In the genomic region with DNA sequence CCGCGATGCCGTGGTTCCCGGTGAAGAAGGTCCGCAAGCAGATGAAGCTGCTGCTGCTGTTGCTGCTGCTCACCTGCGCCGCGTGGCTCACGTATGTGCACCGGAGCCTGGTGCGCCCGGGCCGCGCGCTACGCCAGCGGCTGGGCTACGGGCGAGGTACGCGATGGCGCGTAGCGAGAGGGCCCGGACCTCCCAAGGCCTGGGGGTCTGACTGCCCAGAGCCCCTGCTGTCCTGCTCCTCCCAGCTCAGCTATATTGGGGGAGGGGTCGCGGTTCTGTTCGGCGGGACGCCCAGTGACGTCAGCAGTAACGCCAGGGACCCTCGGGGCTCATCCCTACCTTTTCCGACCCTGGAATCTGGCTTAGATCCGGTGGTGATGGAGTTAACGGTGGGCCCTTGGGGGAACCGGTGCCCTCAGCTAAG, we compare ENCODE assay signal across 9 mouse cellular contexts. TPM values are rescaled to one million over a fixed set of nuclear protein-coding genes. Genes with fewer than 3 reads are reported as not detected.
DNase-seq lines count a peak whose midpoint lies in the region; ATAC-seq and TF ChIP-seq lines count a peak whose summit lies in the region.
"Had no signal": no experiment of that assay in that cellular context is flagged by ENCODE, and none has a peak within 500 bp of the region (broad histone marks: within the 10 kb centered on the region; RNA-seq: fewer than 3 reads in every experiment).

No protein-coding gene starts in this region.

- TF ChIP-seq POLR2A in embryonic fibroblast, embryonic 13.5 days (IDR thresholded peaks at IDR 0.05; ENCODE audit: low read depth, low read length): no peak

- TF ChIP-seq CTCF in heart, postnatal 0 days (IDR thresholded peaks at IDR 0.05; ENCODE audit: low read depth): no peak
- no peak for TF ChIP-seq CTCF in embryonic fibroblast, embryonic 13.5 days (IDR thresholded peaks at IDR 0.05; ENCODE audit: borderline replicate concordance, insufficient read depth, low read length)
- TF ChIP-seq CTCF in stomach, postnatal 0 days (IDR thresholded peaks at IDR 0.05; ENCODE audit: low read depth): no peak

- peak overlapping the region; percentile 67 for H3K4me2 ChIP-seq in heart, postnatal 0 days (ENCODE audit: low read depth, low read length)
- peak overlapping the region; percentile 80 for H3K4me2 ChIP-seq in liver, embryonic 13.5 days
- H3K4me2 ChIP-seq in stomach, postnatal 0 days (replicated peaks; ENCODE audit: low read depth): peak overlapping the region; percentile 97

- 0 out of 2 replicates have a peak, but pooled peaks cover 3% of the 10 kb centered on the region for H3K4me1 ChIP-seq in heart, postnatal 0 days (ENCODE audit: control insufficient read depth, insufficient read depth)
- H3K4me1 ChIP-seq in ES-E14 (ENCODE audit: control insufficient read depth in 2 of 2, insufficient read depth in 2 of 2, low read length in 2 of 2, poor library complexity in 1 of 2): peaks cover 8 to 15% of the 10 kb centered on the region in 2 experiments
- H3K4me1 ChIP-seq in embryonic fibroblast, embryonic 13.5 days (ENCODE audit: control insufficient read depth, insufficient read depth, low read length): no peaks in the 10 kb centered on the region
- peaks cover 48% of the 10 kb centered on the region for H3K4me1 ChIP-seq in liver, embryonic 13.5 days (replicated peaks)
- 0 out of 2 replicates have a peak, but pooled peaks cover 4% of the 10 kb centered on the region for H3K4me1 ChIP-seq in stomach, postnatal 0 days (replicated peaks; ENCODE audit: control insufficient read depth, insufficient read depth)

- peak overlapping the region; percentile 48 for H3K4me3 ChIP-seq in heart, postnatal 0 days (ENCODE audit: low read depth, low read length)
- peak overlapping the region; percentile 81 to 90 for H3K4me3 ChIP-seq in ES-E14 (ENCODE audit: insufficient read depth in 1 of 2, low read depth in 1 of 2, low read length in 2 of 2, poor library complexity in 1 of 2, severe bottlenecking in 1 of 2)
- H3K4me3 ChIP-seq in embryonic fibroblast, embryonic 13.5 days (ENCODE audit: insufficient read depth, low read length): peak overlapping the region; percentile 53
- peak overlapping the region; percentile 55 for H3K4me3 ChIP-seq in liver, embryonic 13.5 days (replicated peaks)
- H3K4me3 ChIP-seq in stomach, postnatal 0 days (ENCODE audit: low read depth, low read length): peak overlapping the region; percentile 48

- no peak overlapping the region for H3K27ac ChIP-seq in heart, postnatal 0 days (ENCODE audit: low read depth)
- H3K27ac ChIP-seq in ES-E14 (ENCODE audit: insufficient read depth, low read depth, low read length, poor library complexity, severe bottlenecking): no peak overlapping the region
- H3K27ac ChIP-seq in embryonic fibroblast, embryonic 13.5 days (ENCODE audit: insufficient read depth, low read length): no peak overlapping the region
- no peak overlapping the region for H3K27ac ChIP-seq in liver, embryonic 13.5 days
- H3K27ac ChIP-seq in stomach, postnatal 0 days (replicated peaks): no peak overlapping the region

- intact Hi-C loops in heart, postnatal 10 days (cut with DNase I): no loop called here

- H3K27me3 ChIP-seq in heart, postnatal 0 days (ENCODE audit: control insufficient read depth, insufficient read depth, low read length): peaks cover 54% of the 10 kb centered on the region
- peaks cover 83% of the 10 kb centered on the region for H3K27me3 ChIP-seq in liver, embryonic 13.5 days
- H3K27me3 ChIP-seq in stomach, postnatal 0 days (ENCODE audit: control insufficient read depth, insufficient read depth, low read length): no peaks in the 10 kb centered on the region

- in situ Hi-C loops in ES-E14 (cut with MboI; ENCODE audit: low sequenced_read_pairs in 2 of 2, unreplicated experiment in 2 of 2): loop anchor here in 1 of 2 experiments (25.0 kb wide), 1 partner anchor 224 kb away; a partner anchor contains a TSS

- no peaks in the 10 kb centered on the region for H3K9me3 ChIP-seq in heart, postnatal 0 days (replicated peaks; ENCODE audit: control insufficient read depth, low read length)
- no peaks in the 10 kb centered on the region for H3K9me3 ChIP-seq in ES-E14 (ENCODE audit: control insufficient read depth, insufficient read depth, low read depth, low read length)
- no peaks in the 10 kb centered on the region for H3K9me3 ChIP-seq in liver, embryonic 13.5 days (replicated peaks)
- H3K9me3 ChIP-seq in stomach, postnatal 0 days (ENCODE audit: control insufficient read depth, low read length): no peaks in the 10 kb centered on the region

- TF ChIP-seq EP300 in heart, postnatal 0 days (IDR thresholded peaks at IDR 0.05; ENCODE audit: low read depth): no peak
- no peak for TF ChIP-seq EP300 in stomach, postnatal 0 days (optimal IDR thresholded peaks at IDR 0.05)

- ATAC-seq in heart, postnatal 0 days (ENCODE audit: insufficient read depth, low read depth): 0 out of 2 replicates have a peak, but pooled peaks have one; percentile 31
- no peak for ATAC-seq in liver, embryonic 13.5 days (ENCODE audit: low read depth)
- ATAC-seq in stomach, postnatal 0 days (ENCODE audit: low FRiP score, low TSS enrichment): 0 out of 2 replicates have a peak, but pooled peaks have one; percentile 24

- 2% methylated on average over 34 of the region's 37 CpGs for WGBS in heart, postnatal 0 days
- 3% methylated on average over 37 of the region's 37 CpGs for WGBS in liver, embryonic 13.5 days (ENCODE audit: insufficient replicate concordance)
- WGBS in stomach, postnatal 0 days: under 1% methylated on average over 37 of the region's 37 CpGs

- peak overlapping the region; percentile 24; the same call in 1 of the 2 replicates for H3K9ac ChIP-seq in heart, postnatal 0 days (replicated peaks; ENCODE audit: low read depth, low read length)
- peak overlapping the region; percentile 74 for H3K9ac ChIP-seq in ES-E14 (ENCODE audit: insufficient read depth, low read depth, low read length, poor library complexity, severe bottlenecking)
- 0 out of 2 replicates have a peak overlapping the region, but pooled peaks have one; percentile 22 for H3K9ac ChIP-seq in liver, embryonic 13.5 days
- H3K9ac ChIP-seq in stomach, postnatal 0 days (ENCODE audit: low read length): peak overlapping the region; percentile 59

- no peaks in the 10 kb centered on the region for H3K36me3 ChIP-seq in heart, postnatal 0 days (replicated peaks; ENCODE audit: control insufficient read depth, insufficient read depth, low read length)
- peaks cover 17% of the 10 kb centered on the region for H3K36me3 ChIP-seq in ES-E14 (ENCODE audit: control insufficient read depth, insufficient read depth, low read length, poor library complexity, severe bottlenecking)
- no peaks in the 10 kb centered on the region for H3K36me3 ChIP-seq in liver, embryonic 13.5 days
- no peaks in the 10 kb centered on the region for H3K36me3 ChIP-seq in stomach, postnatal 0 days (ENCODE audit: control insufficient read depth, insufficient read depth, low read length)

- no peak for DNase-seq in heart, postnatal 0 days (ENCODE audit: low spot score)
- DNase-seq in heart, postnatal 10 days: no peak
- no peak for DNase-seq in ES-E14 (ENCODE audit: low read depth, low spot score)
- no peak for DNase-seq in liver, embryonic 13.5 days
- no peak for DNase-seq in stomach, postnatal 0 days (ENCODE audit: low spot score)
- no peak for DNase-seq in right cerebral cortex, postnatal 14 days
- DNase-seq in layer of hippocampus, adult 11-12 months (ENCODE audit: low spot score): no peak

RNA-seq across cellular contexts. Expression of a gene that starts 0.4 kb away (rescaled TPM):
- 0.43 TPM in 1 of 2 replicates, not detected in the other for total RNA-seq in heart, postnatal 0 days (2014; rRNA removed; ENCODE audit: low replicate concordance)
- 0.10 TPM in 1 of 2 replicates, not detected in the other for polyA plus RNA-seq in heart, postnatal 0 days (2015; fragmentation: Nextera tagmentation; extraction: Ambion mirVana)
- under 1 TPM in 1 of 2 experiments, not detected in 1; 0.22 TPM for total RNA-seq in heart, postnatal 10 days (2021)
- total RNA-seq in ES-E14 (2012; rRNA removed): 31.1 and 78.3 TPM in 2 replicates
- 0.53 and 1.6 TPM in 2 replicates for polyA plus RNA-seq in embryonic fibroblast, embryonic 13.5 days (2011; ENCODE audit: insufficient read length, low read depth, missing spikeins)
- polyA plus RNA-seq in liver, embryonic 13.5 days (2015; fragmentation: Nextera tagmentation; extraction: Ambion mirVana): 0.75 and 0.81 TPM in 2 replicates
- 1.2 and 1.5 TPM in 2 replicates for polyA plus RNA-seq in stomach, postnatal 0 days (2015; fragmentation: Nextera tagmentation; extraction: Ambion mirVana)

RNA-seq across cellular contexts. Expression of a gene that starts 16.7 kb away (rescaled TPM):
- total RNA-seq in heart, postnatal 0 days (2014; rRNA removed; ENCODE audit: low replicate concordance): 3.8 TPM in 1 of 2 replicates, not detected in the other
- 0.19 and 0.20 TPM in 2 replicates for polyA plus RNA-seq in heart, postnatal 0 days (2015; fragmentation: Nextera tagmentation; extraction: Ambion mirVana)
- under 1 TPM in 1 of 2 experiments, not detected in 1; 0.24 TPM for total RNA-seq in heart, postnatal 10 days (2021)
- 8.0 and 12.2 TPM in 2 replicates for total RNA-seq in ES-E14 (2012; rRNA removed)
- not detected in 2 replicates for polyA plus RNA-seq in embryonic fibroblast, embryonic 13.5 days (2011; ENCODE audit: insufficient read length, low read depth, missing spikeins)
- 0.70 and 0.71 TPM in 2 replicates for polyA plus RNA-seq in liver, embryonic 13.5 days (2015; fragmentation: Nextera tagmentation; extraction: Ambion mirVana)
- 97.9 and 105 TPM in 2 replicates for polyA plus RNA-seq in stomach, postnatal 0 days (2015; fragmentation: Nextera tagmentation; extraction: Ambion mirVana)
- total RNA-seq: left cerebral cortex, postnatal 10 days had no signal

RNA-seq across cellular contexts. Expression of a gene that starts 32.4 kb away (rescaled TPM):
- not detected in 2 replicates for total RNA-seq in heart, postnatal 0 days (2014; rRNA removed; ENCODE audit: low replicate concordance)
- not detected in 2 replicates for polyA plus RNA-seq in heart, postnatal 0 days (2015; fragmentation: Nextera tagmentation; extraction: Ambion mirVana)
- total RNA-seq in heart, postnatal 10 days (2021): not detected
- total RNA-seq in ES-E14 (2012; rRNA removed): not detected in 2 replicates
- polyA plus RNA-seq in embryonic fibroblast, embryonic 13.5 days (2011; ENCODE audit: insufficient read length, low read depth, missing spikeins): not detected in 2 replicates
- not detected in 2 replicates for polyA plus RNA-seq in liver, embryonic 13.5 days (2015; fragmentation: Nextera tagmentation; extraction: Ambion mirVana)
- not detected in 2 replicates for polyA plus RNA-seq in stomach, postnatal 0 days (2015; fragmentation: Nextera tagmentation; extraction: Ambion mirVana)
- total RNA-seq: left cerebral cortex, postnatal 10 days had no signal

RNA-seq across cellular contexts. Expression of a gene that starts 39.1 kb away (rescaled TPM):
- total RNA-seq in heart, postnatal 0 days (2014; rRNA removed; ENCODE audit: low replicate concordance): 10.3 and 16.8 TPM in 2 replicates
- polyA plus RNA-seq in heart, postnatal 0 days (2015; fragmentation: Nextera tagmentation; extraction: Ambion mirVana): 4.2 and 5.1 TPM in 2 replicates
- total RNA-seq in heart, postnatal 10 days (2021): 1 to 10 TPM; 6.7 to 8.2 TPM
- total RNA-seq in ES-E14 (2012; rRNA removed): 18.2 and 56.2 TPM in 2 replicates
- not detected in 2 replicates for polyA plus RNA-seq in embryonic fibroblast, embryonic 13.5 days (2011; ENCODE audit: insufficient read length, low read depth, missing spikeins)
- polyA plus RNA-seq in liver, embryonic 13.5 days (2015; fragmentation: Nextera tagmentation; extraction: Ambion mirVana): 16.5 and 16.9 TPM in 2 replicates
- 12.6 and 14.0 TPM in 2 replicates for polyA plus RNA-seq in stomach, postnatal 0 days (2015; fragmentation: Nextera tagmentation; extraction: Ambion mirVana)

RNA-seq across cellular contexts. Expression of a gene that starts 43.6 kb away (rescaled TPM):
- not detected in 2 replicates for total RNA-seq in heart, postnatal 0 days (2014; rRNA removed; ENCODE audit: low replicate concordance)
- 0.30 and 0.74 TPM in 2 replicates for polyA plus RNA-seq in heart, postnatal 0 days (2015; fragmentation: Nextera tagmentation; extraction: Ambion mirVana)
- under 1 TPM in 1 of 2 experiments, not detected in 1; 0.69 TPM for total RNA-seq in heart, postnatal 10 days (2021)
- total RNA-seq in ES-E14 (2012; rRNA removed): 0.36 TPM in 1 of 2 replicates, not detected in the other
- not detected in 2 replicates for polyA plus RNA-seq in embryonic fibroblast, embryonic 13.5 days (2011; ENCODE audit: insufficient read length, low read depth, missing spikeins)
- 2.7 and 2.9 TPM in 2 replicates for polyA plus RNA-seq in liver, embryonic 13.5 days (2015; fragmentation: Nextera tagmentation; extraction: Ambion mirVana)
- 0.40 and 0.63 TPM in 2 replicates for polyA plus RNA-seq in stomach, postnatal 0 days (2015; fragmentation: Nextera tagmentation; extraction: Ambion mirVana)
- total RNA-seq: left cerebral cortex, postnatal 10 days had no signal

Comparison
In these comparisons a context has a peak if more than half of its experiments do, and no peak if none do; other contexts are left out.
1. H3K9ac ChIP-seq: peak in every context shown above with its lines; median percentile 74 in ES-E14; 59 in stomach, postnatal 0 days; 24 in heart, postnatal 0 days; 22 in liver, embryonic 13.5 days.
2. RNA of a gene that starts 16.7 kb away (polyA plus RNA-seq): 97.9 to 105 TPM in stomach, postnatal 0 days; 0.70 to 0.71 TPM in liver, embryonic 13.5 days, not detected in embryonic fibroblast, embryonic 13.5 days and 0.19 to 0.20 TPM in heart, postnatal 0 days; every median in the first group is over 10 times any median in the second.
3. Peak in every context shown above with its lines, with median percentiles within 50 percentile points of each other: H3K4me2 ChIP-seq and H3K4me3 ChIP-seq.